Mouse (Mus musculus): ENCODE measurements around the gene Pagr1a.

Gene Pagr1a

GRCm38 (mm10) chr7:127007313-127008024 lies 9.7 kb downstream of the Pagr1a start:
- in situ Hi-C loops (cut with MboI, MseI) = no loop called here

DNA sequence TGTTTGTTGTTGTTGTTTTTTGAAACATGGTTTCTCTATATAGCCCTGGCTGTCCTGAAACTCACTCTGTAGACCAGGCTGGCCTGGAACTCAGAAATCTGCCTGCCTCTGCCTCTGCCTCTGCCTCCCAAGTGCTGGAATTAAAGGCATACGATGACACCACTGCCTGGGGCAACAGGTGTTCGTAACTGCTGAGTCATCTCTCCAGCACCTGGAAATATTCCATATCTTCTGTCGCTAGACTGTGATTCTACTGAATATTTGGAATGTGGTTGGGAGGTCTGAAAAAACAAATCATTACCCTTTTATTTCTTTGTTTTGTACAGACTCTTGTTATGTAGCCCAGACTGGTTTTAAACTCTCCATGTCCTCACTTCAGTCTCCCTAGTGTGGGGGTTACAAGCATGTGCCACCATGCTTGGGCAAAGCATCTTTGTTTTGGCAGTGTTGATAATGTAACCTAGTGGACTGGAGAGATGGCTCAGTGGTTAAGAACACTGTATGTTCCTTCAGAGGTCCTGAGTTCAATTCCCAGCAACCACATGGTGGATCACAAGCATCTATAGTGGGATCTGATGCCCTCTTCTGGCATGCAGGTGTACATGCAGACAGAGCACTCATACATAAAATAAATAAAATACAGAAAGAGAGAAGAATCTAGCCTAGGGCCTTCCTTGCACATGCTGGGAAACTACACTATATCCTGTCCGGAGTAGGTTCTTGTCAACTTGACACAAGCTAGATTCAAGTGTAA lies 12.9 kb downstream of the Pagr1a start:
- in situ Hi-C loops (cut with MboI, MseI) = no loop called here

DNA sequence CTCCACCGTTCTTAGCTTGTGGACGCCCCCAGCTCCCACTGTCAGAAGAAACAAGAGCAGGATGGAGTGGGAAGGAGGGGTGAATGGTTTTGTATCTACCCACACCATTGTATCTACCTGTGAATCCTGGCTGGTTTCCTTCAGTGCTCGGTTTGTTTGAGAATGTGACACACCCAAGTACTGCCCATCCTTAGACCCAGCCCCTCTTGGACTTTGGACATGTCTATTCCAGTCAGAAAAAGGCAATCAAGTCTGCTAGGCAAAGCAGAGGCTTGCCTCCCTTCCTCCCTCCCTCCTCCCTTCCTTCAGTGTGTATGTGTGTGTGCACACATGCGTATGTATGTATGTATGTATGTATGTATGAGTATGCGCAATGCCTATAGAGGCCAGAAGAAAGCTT lies 13.5 kb downstream of the Pagr1a start:
- in situ Hi-C loops (cut with MboI, MseI) = no loop called here

- in situ Hi-C loops (cut with MboI, MseI) = no loop called here
Observed at GRCm38 (mm10) chr7:126999568-126999967, 17.6 kb downstream of the Pagr1a start.

GRCm38 (mm10) chr7:126996449-126996848 lies 20.7 kb downstream of the Pagr1a start:
- in situ Hi-C loops (cut with MboI, MseI) = no loop called here

DNA sequence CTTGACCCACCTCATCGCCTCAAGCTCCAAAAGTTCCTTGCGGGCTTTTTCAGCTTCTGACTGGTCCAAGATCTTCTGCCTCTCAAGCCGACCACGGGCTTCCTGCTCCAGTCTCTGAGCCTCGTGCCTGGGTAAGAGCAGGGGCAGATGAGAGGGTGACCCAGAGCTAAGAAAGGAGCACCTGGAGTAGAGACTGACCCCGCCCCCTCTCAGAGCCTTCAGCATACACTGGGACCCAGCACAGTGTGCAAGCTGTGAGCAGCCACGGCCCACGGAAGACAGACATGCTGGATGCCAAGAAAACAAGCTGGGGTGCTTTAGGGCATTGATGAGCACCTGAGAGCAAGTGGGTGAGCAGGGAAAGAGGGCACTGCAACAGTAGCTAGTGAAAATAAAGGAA lies 28.3 kb downstream of the Pagr1a start:
- in situ Hi-C loops (cut with MboI, MseI) = no loop called here

DNA sequence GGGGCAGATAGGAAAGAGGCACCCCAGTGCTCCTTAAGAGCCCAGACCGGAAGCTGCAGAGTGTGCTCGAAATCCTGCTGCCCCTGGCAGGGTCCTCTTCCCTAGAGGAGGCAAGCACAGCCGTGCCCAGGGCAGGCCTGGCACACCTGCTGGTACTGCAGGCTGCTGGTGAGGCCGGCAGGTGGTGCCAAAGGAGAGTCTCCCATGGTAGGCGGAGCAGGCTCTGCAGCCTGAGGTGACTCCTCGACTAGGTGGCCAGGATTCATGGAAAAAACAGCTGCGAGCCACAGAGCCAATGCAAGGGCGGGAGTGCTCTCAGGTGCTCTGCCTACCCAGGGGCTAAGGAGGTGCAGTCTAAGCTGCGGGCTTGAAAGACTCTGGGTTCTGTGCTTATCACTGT lies 30.8 kb downstream of the Pagr1a start:
- in situ Hi-C loops (cut with MboI, MseI) = no loop called here

DNA sequence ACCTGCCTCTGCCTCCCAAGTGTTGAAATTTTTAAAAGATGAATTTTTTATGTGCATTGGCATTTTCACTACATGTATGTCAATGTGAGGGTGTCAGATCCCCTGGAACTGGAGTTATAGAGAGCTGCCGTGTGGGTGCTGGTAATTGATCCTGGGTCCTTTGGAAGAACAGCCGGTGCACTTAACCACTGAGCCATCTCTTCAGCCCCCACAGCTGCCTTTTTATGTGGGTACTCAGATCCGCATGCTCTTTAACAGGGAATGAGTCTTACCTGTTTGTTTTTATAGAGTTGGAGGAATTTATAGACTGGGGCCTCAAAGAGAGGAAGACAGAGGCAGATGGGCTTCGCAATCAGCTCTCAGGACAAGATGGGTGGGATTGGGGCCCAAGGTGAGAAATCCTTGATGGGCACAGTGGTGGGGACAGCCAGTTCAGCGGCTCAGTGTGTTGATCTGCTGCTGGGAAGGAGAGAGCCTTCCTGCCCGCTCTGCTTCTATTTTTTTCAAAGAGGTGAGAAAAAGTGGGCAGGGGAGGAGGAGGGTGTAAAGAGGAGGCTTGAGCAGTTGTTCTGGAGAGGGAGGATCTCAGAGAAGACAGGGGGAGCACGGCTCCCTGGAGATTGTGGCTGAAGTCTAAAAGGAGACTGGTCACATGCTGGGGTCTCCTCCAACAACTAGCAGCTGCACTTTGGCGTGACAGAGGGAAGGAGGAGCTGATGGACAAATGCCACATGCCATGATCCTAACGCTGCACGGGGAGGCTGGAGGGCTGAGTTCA lies 32.3 kb downstream of the Pagr1a start:
- in situ Hi-C loops (cut with MboI, MseI) = loop anchor here in 1 of 2 experiments (5.0 kb wide), 1 partner anchor 67 kb away; no protein-coding TSS in a partner anchor

- in situ Hi-C loops (cut with MboI, MseI) = loop anchor here in 1 of 2 experiments (5.0 kb wide), 1 partner anchor 69 kb away; no protein-coding TSS in a partner anchor
Observed at GRCm38 (mm10) chr7:126983113-126983512, 34.0 kb downstream of the Pagr1a start.

DNA sequence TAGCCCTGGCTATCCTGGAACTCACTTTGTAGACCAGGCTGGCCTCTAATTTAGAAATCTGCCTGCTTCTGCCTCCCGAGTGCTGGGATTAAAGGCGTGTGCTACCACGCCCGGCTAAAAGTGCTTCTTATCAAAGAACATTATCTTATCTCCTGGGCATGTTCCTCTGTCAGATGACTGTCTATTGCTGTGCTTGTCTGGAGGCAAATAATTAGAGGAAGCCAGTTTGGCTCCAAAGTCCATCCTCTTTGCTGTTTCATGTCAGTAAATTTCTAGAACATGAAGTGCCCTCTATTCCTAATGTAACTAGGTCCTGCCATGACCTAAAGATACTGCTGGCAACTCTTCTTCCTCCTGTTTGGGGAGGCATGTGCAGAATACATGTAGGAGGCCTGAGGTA lies 35.1 kb downstream of the Pagr1a start:
- in situ Hi-C loops (cut with MboI, MseI) = loop anchor here in 1 of 2 experiments (5.0 kb wide), 1 partner anchor 70 kb away; no protein-coding TSS in a partner anchor

DNA sequence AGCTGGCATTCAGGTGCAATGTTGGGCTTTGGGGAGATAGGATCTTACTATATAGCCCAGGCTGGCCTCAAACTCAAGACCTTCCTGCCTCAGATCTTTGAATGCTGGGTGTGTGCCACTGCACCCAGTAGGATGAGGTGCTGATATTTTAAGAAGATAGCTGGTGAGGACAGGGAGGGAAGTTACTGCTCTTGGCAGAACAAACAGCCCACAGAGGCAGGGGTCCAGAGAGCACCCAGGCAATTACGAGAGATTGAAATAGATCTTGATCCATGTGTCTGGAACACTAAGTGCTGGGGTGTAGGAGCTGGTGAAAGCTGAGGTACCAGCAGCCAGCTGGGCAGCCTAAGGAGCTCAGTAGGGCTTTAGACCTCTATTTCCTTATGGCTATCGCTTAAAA lies 35.6 kb downstream of the Pagr1a start:
- in situ Hi-C loops (cut with MboI, MseI) = loop anchor here in 1 of 2 experiments (5.0 kb wide), 1 partner anchor 71 kb away; no protein-coding TSS in a partner anchor

DNA sequence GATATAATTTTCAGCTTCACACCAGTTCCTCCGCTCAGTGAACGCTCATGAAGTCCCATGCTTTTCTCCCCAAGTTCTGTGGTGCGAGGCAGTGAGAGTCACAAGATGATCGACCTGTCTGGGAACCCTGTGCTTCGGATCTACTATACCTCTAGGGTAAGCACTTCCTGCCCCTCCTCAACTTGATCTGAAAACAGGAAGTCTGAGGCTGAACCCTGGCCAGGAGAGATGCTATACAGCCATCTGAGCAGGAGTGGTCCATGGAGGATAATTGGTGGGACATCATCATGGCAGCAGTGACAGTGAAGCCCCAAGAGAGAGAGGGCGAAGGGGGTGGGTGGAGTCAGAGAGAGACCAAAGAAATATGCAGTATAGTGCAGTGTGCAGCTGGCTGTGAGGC lies 38.3 kb downstream of the Pagr1a start:
- in situ Hi-C loops (cut with MboI, MseI) = no loop called here

- in situ Hi-C loops (cut with MboI, MseI) = no loop called here
Observed at GRCm38 (mm10) chr7:126976878-126977459, 40.2 kb downstream of the Pagr1a start.

GRCm38 (mm10) chr7:126975950-126976866 lies 40.9 kb downstream of the Pagr1a start, which contains the start of gene Cdiptos:
Cdiptos (minus strand) TSS chr7:126976098.
- in situ Hi-C loops (cut with MboI, MseI) = no loop called here

- in situ Hi-C loops (cut with MboI, MseI) = no loop called here
Observed at GRCm38 (mm10) chr7:126975893-126975949, 41.4 kb downstream of the Pagr1a start, which contains the start of gene Cdipt. Cdipt (plus strand) TSS chr7:126975914.

- in situ Hi-C loops (cut with MboI, MseI) = no loop called here
Observed at GRCm38 (mm10) chr7:126975493-126975892, 41.7 kb downstream of the Pagr1a start.

DNA sequence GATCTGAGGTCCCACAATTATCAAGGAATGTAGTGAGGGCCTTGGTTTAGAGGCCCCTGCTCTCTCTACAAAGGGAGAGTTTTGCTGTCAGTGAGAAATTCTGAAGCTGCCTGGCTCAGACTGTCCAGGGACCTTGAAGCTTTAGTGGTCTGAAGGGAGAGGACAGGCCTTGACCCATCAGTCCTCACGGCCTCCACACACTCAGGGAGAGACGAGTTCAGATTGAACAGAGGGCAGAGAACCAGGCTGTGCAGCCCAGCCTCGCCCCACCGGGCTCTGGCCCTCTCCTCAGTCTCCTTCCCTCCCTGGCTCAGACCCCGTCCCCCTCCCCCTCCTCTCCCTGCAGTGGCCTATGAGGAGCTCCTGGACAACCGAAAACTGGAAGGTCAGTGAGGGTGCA lies 49.8 kb downstream of the Pagr1a start:
- in situ Hi-C loops (cut with MboI, MseI) = loop anchor here in 1 of 2 experiments (10.0 kb wide), 1 partner anchor 153 kb away; no protein-coding TSS in a partner anchor

DNA sequence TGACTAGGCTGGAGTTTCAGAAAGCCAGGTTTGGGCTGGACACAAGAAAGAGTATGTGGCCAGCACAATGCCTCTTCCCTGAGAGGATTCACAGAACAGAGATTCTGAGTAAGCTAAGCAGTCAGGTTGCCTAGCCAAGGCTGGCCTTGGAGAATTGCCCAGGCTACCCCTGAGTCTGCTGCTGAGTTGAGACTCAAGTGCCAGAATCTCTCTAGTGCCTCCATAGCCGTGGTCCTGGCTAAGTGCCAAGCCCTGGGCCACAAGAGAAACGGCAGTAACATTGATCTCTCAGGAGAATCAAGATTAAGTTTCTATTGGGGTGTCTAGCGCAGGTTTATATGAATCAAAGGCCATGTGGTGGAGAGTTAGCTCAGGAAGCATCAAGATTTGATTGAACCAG lies 51.6 kb downstream of the Pagr1a start:
- in situ Hi-C loops (cut with MboI, MseI) = loop anchor here in 1 of 2 experiments (10.0 kb wide), 1 partner anchor 151 kb away; no protein-coding TSS in a partner anchor

All from T-helper 17 cell (primary cell).